Mouse (Mus musculus) forelimb bud, embryonic 11.5 days (tissue): Measurements from ENCODE around the gene Tmem161a.
"Not testable (repeated sequence)": the region's sequence is repeated elsewhere in the genome, so short reads cannot be mapped to it uniquely, and the experiment has no call there.

ENCODE experiments used
- DNase-seq: peaks from one replicate; pipeline ENCODE4 v3.0.0-alpha.2; 2012; ENCODE audit warnings: low read depth, low spot score

Gene Tmem161a

DNA sequence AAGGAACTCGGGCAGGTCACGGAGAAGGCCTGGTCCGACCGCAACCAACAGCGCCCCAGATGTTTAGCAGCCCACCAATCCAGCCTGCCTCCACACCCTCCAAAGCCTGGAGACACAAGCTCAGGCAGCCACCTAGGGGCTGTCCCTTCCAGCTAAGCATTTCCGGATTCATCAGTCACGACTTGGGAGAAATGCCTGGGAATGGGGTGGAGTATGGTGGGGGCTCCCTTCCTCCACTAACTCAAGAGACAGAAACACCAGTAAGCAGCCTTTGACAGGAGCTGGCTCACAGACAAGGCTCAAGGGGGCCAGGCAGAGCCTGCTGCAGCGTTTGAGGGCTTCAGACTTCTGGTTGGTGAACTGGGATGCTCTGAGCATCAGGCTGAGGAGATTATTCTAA lies 38.4 kb downstream of the Tmem161a start:
- no peak for DNase-seq

DNA sequence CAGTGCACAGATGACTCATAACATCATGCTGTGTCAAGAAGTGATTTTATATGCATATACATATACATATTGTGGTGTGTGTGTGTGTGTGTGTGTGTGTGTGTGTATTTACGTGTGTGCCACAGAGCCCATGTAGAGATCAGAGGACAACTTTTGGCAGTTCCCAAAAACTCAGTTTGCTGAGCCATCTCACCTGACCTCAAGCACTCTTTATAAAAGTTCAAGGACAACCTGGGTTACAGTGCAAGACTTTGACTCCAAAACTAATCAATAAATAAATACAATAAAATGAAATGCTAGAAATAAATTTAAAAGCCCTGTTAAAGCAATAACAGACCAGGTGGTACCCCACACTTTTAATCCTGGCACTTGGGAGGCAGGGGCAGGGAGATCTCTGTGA lies 39.1 kb downstream of the Tmem161a start:
- no peak for DNase-seq

DNA sequence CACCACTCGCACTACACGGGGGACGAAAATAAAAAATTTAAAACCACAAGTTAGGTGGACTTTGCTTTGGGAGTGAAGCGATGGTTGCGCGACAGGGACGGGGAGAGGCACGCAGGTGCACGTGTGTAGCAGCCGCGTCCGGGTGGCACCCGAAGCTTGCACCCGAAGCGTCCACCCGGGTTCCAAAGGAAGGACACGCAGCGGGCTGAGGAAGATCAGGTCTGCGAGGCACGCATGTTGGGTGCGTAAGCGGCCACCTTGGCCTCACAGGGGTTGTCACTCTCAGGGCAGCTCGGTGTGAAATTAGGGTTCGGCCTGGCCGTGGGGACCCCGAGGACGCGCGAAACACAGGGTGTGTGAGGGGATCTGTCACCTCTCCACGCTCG lies 39.6 kb downstream of the Tmem161a start:
- no peak for DNase-seq

DNA sequence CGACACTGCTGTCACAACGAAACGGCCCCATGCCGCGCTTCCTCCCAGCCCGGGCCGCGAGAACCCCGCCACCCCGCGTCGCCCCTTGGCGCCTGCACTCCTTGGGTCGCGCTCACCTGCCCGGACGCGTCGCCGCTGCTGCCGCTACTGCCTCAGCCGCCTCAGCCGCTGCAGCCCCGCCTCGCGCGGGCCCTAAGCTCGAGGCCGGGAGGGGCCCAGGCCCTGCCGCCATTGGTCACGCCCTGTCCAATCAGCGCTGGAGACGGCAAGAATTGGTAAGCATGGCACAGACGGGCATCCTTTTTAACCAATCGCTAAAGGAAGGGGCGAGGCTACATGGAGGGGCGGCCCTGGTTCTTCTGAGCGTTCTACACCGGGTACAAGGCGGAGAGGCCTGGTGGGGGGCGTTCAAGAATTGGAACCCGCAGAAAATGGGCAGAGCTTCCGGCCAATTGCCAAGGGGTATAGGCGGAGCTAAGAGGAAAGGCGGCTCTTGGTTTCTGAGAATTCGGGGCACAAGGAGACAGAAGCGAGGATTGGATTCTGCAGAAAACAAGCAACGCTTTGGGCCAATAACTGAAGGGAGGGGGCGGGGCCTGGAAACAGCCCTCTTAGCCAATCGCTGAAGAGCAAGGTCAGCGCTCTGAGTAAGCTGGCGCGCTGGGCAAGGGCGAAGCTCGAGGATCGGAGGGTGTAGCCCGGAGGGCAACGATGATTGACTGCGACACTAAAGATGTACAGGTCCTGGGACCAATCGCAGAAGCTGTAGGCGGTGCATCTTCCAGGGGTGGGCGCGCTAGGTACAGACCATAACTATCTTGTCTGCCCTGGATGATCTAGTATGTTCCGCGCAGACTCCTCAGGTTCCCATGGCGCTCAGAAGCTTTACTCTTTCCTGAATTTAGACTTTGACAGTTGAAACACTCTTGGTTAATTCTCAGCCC lies 40.2 kb downstream of the Tmem161a start, which contains the start of gene Slc25a42:
Gene Slc25a42 (minus strand): TSS at position 194 of the 944 bp plus-strand sequence.
- DNase-seq = peak; percentile 98

DNA sequence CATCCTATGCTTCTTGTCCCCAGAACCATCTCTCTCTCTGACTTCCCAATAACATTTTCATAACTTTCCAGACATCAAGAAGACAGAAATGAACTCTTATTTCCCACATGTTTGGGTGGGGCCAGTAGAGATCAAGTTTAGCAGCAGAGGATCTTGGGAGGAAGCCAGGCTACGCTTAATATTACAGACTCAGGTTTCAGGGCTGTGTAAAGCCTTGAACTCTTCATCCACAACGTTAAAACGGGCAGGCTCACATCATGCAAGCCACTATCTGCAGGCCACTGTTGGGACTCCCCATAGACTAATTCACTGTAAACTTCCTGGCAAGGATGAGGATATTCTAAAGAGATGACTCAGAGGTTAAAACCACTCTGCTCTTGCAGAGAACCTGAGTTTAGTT lies 42.3 kb downstream of the Tmem161a start:
- no peak for DNase-seq

DNA sequence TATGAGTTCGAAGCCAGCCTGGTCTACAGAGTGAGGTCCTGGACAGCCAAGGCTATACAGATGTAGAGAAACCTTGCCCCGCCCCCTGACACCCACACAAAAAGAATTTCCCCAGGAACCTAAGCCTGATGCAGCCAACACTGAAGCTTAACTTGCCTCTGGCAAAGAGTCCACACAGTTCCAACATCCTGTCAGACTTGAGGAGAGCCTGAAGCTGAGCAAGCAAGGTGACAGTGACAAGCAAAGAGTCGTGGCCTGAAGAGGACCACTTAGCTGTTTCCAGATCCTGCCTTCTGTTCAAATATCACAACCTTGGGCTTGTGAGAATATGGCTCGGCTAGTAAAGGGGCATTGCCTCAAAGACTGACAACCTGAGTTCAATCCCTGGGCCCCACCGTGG lies 42.9 kb downstream of the Tmem161a start:
- DNase-seq = no peak

DNA sequence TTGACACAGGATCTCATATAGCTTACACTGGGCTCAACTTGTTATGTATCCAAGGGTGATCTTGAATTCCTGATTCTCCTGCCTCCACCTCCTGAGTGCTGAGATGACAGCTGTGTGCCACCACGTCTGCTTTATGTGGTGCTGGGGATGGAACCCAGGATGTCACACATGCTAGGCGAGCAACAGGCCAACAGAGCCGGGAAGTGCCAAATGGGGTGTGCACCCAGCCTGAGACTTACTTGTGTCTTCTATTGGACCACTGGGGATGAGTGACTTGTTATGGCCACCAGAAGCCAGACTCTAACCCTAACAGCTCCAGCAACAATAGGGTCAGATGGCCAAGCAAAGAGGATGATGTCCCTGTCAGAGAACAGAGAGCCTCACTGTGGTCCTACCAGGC lies 44.0 kb downstream of the Tmem161a start:
- not testable (repeated sequence) for DNase-seq

DNA sequence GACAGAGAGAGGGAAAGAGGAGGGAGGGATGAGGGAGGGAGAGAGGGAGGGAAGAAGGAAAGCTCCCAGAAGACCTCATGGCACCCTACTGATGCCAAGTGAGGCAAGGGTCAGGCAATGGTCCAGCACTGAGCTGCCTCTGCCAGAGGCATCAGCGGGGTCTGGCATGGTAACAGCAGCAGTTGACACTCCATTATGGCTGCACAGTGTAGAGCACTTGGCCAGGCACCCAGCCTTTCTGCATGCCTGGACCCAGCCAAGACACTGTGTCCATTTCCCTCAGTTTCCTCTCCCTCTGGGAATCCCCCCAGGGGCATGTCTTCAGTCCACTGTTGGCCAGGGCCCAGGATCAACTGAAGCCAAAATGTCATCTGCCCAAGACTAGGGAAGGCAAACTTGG lies 44.4 kb downstream of the Tmem161a start:
- DNase-seq = no peak

DNA sequence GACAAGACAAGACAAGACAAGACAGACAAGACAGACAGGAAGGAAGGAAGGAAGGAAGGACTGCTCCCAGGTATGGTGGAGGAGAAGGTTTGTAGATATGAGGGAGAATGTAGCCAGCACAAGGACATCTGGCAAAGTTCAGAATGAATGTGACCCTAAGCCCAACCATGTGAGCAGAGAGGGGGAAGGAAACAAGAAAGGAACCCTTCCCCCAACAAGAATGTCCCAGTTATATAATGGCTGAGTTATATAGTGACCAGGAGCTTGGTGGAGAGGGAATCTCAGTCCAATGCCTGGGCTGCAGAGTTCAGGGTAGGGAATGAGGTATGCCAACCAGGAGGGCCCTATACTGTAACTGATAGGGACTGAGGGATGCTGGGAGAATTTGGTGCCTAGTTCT lies 45.3 kb downstream of the Tmem161a start:
- no peak for DNase-seq

DNA sequence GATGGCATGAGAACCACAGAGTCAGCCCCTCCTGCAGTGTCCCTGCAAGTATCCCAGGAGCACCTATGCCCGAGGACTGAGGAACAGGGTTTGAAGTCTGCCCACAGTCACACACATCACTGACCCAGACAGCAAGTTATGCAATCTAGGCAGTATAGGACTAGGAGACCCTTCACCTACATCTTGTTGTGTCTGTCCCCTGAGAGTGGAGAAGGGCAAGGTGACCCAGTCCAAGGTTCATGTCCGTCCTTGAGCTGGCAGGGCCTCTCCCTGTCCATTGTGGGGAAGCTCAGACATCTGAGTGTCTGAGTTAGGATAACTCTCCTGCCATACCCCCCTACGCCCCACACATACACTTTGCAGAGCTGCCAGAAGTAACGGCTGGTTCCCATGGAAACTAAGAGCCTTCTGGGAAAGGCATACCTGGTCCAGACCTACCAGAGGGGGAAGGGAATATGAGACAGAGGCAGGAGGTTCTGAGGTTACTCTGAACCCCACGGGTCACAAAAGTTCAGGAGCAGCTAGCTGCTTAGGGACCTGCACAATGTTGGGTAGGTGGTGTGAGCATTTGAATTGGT lies 47.0 kb downstream of the Tmem161a start:
- no peak for DNase-seq

DNA sequence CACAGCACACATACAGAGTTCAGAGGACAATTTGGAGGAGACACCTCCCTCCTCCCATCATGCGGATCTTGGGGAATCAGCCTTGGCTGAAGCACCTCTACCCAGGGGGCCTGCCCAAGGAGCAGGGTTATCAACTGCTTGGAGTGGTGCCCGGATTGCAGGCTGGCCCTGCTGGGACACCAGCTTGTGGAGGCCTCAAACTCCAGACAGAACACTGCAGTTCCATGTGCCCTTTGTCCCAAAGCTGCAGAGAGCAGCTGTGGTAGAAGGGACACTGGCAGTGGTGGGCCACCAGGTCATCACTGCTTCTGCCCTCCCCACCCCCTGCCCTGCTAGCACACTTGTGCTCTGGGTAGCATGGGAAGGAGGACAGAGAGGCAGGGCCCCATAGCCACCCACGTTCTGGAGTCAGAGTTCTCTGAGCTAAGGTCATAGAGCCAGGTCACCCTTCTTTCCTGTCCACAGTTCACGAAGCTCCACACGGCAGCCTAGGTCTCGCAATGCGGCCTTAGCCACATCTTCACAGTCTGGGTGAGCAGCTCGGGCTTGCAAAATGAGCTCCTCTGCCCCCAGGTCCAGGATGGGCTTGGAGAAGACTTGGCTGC lies 48.2 kb downstream of the Tmem161a start:
- no peak for DNase-seq

DNA sequence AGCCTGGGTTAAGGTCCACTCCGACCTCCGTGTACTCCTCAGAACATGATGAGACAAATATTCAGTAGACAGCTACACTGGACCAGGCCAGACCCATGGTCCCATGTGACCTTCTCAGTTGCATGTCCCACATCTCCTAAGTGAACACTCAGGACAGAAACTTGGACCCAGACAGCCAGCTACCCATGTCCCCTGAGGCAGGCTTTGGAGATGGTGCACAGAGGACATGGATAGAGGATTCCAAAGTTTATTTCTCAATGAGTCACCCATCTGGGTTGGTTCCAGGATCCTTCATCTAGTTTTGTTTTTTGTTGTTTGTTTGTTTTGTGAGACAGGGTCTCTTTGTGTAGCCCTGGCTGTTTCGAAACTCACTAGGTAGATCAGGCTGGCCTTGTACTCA lies 48.8 kb downstream of the Tmem161a start:
- no peak for DNase-seq

DNA sequence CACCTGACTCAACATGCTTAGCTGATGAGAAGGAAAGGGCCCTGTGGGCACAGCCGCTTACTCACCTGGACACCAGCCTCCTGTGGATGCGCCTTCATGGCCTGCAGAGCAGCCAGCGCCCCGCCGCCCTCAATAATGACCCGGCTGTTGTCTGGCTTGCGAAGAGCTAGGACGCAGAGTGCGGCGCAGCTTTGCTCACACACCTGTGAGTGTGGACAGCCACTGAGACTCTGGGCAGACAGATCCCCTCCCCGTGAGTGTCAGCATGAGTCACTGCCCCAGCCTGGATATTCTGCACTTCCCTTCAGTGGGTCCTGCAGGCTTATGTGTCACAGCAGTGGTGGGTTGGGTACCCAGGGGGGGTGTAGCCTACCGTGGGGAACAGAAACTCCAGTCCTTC lies 49.9 kb downstream of the Tmem161a start:
- no peak for DNase-seq

DNA sequence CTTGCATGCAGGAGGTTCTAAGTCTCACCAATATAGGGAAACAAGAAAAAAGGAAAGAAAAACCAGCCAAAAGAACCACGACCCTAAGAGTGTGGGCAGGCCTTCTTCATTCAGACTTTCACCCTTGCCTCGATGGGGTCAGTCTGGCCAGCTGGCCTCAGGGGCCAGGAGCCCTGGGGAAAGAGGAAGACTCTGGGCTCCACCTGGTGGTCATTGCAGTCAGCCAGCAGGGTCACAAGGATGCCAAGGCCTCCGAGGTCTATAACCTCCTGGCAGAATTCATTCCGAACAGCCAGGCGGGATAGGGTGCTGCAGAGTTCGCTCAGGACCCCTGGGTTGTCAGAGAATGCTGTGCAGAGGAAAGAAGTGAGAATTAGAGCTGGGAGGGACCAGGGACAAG lies 51.2 kb downstream of the Tmem161a start:
- DNase-seq = no peak

DNA sequence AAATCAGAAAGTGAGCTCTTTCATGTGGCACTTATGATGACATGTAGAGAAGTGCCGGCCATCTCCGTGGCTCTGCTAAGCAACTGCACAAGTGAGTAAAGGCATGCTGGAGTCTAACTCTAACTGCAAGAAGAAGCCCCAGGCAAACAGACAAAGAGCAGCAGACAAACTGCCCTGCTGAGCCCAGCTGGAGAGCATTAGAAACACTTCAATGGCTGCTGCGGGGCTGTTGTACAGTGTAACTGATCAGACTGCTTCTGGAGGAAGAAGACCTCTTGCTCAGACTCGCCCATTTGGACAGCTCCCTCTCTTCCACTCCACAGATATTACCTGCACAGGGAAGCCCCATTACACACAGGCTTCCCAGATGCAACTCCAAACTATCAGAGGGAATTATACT lies 55.8 kb downstream of the Tmem161a start:
- DNase-seq = no peak

DNA sequence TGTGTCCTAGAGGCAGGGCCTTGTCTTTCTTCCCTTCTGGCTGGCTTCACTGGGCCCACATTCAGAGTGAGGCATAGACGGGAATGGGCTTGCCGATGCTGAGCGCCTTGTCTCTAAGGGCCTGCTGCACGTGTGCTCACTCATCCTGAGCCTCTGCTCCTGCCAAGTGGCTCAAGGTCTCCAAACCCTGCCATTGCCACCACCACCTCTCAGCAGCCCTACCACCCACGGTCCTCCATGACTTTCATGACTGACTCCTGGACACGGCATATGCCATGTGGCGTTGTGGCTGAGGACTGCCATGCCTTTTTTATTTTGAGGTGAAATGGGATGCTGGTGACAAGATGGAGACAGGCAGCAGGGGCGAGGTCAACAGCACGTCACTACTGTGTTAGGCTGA lies 58.7 kb downstream of the Tmem161a start:
- no peak for DNase-seq
